ENCODE assay signal across 8 mouse cellular contexts in genomic region chr13:73425839-73426490, GRCm38 (mm10). TPM values are rescaled to one million over a fixed set of nuclear protein-coding genes. Genes with fewer than 3 reads are reported as not detected.
A peak's percentile ranks its signal among the peaks of the same experiment; 100 is the strongest.
DNase-seq lines count a peak whose midpoint lies in the region; ATAC-seq and TF ChIP-seq lines count a peak whose summit lies in the region.

No protein-coding gene starts in this region.

- H3K9ac ChIP-seq in intestine, postnatal 0 days (ENCODE audit: low read depth, low read length) = no peak overlapping the region
- H3K9ac ChIP-seq in limb, embryonic 14.5 days (ENCODE audit: low read depth, low read length, severe bottlenecking) = no peak overlapping the region
- no peak overlapping the region for H3K9ac ChIP-seq in midbrain, postnatal 0 days (replicated peaks; ENCODE audit: low read length, poor library complexity, severe bottlenecking)

- peak; percentile 91 for TF ChIP-seq CTCF in intestine, postnatal 0 days (IDR thresholded peaks at IDR 0.05; ENCODE audit: low read depth)
- TF ChIP-seq CTCF in midbrain, postnatal 0 days (IDR thresholded peaks at IDR 0.05) = peak; percentile 92

- no peaks in the 10 kb centered on the region for H3K9me3 ChIP-seq in intestine, postnatal 0 days (ENCODE audit: control insufficient read depth)
- H3K9me3 ChIP-seq in limb, embryonic 14.5 days (ENCODE audit: control insufficient read depth, low read length) = no peaks in the 10 kb centered on the region
- no peaks in the 10 kb centered on the region for H3K9me3 ChIP-seq in midbrain, postnatal 0 days (ENCODE audit: low read length)

- no peak overlapping the region for H3K27ac ChIP-seq in intestine, postnatal 0 days (ENCODE audit: low read depth, low read length)
- no peak overlapping the region for H3K27ac ChIP-seq in limb, embryonic 14.5 days (replicated peaks; ENCODE audit: low read depth, low read length)
- H3K27ac ChIP-seq in midbrain, postnatal 0 days (ENCODE audit: low read depth, low read length) = no peak overlapping the region

- peak; percentile 64 for DNase-seq in 416B (ENCODE audit: low read depth)
- peak; percentile 80 for DNase-seq in adipocyte (ENCODE audit: low spot score)
- peak; percentile 87 for DNase-seq in embryo, embryonic 10 days (ENCODE audit: low spot score)
- peak; percentile 58 for DNase-seq in gastrocnemius, postnatal 14 days
- peak; percentile 52 for DNase-seq in limb, embryonic 14.5 days (ENCODE audit: low spot score)
- peak; percentile 75 for DNase-seq in midbrain, postnatal 0 days (ENCODE audit: low spot score)
- peak; percentile 75 to 85 for DNase-seq in spleen, postnatal 10 days (ENCODE audit: low spot score in 2 of 2)

- intact Hi-C loops in gastrocnemius, postnatal 14 days (cut with DNase I; ENCODE audit: low total_unique reads) = loop anchor here (2.0 kb wide), 1 partner anchor 79 kb away; no protein-coding TSS in a partner anchor

- ATAC-seq in intestine, postnatal 0 days = peak; percentile 44
- no peak; the same call in 1 of the 2 replicates for ATAC-seq in limb, embryonic 14.5 days (ENCODE audit: low FRiP score, low read depth)
- peak; percentile 67; the same call in 1 of the 2 replicates for ATAC-seq in midbrain, postnatal 0 days (ENCODE audit: low FRiP score)

- no peaks in the 10 kb centered on the region for H3K36me3 ChIP-seq in intestine, postnatal 0 days (ENCODE audit: control insufficient read depth, insufficient read depth)
- no peaks in the 10 kb centered on the region for H3K36me3 ChIP-seq in limb, embryonic 14.5 days (ENCODE audit: control insufficient read depth, insufficient read depth, low read length)
- H3K36me3 ChIP-seq in midbrain, postnatal 0 days (ENCODE audit: insufficient read depth, low read length) = no peaks in the 10 kb centered on the region

- H3K27me3 ChIP-seq in intestine, postnatal 0 days (replicated peaks; ENCODE audit: control insufficient read depth, insufficient read depth, low read length) = no peaks in the 10 kb centered on the region
- no peaks in the 10 kb centered on the region for H3K27me3 ChIP-seq in limb, embryonic 14.5 days (ENCODE audit: control insufficient read depth, insufficient read depth, low read length)
- no peaks in the 10 kb centered on the region for H3K27me3 ChIP-seq in midbrain, postnatal 0 days (ENCODE audit: insufficient read depth, low read length)

- H3K4me2 ChIP-seq in intestine, postnatal 0 days (replicated peaks; ENCODE audit: low read depth) = peak overlapping the region; percentile 48
- H3K4me2 ChIP-seq in limb, embryonic 14.5 days (replicated peaks; ENCODE audit: low read depth, low read length, severe bottlenecking) = no peak overlapping the region
- H3K4me2 ChIP-seq in midbrain, postnatal 0 days (ENCODE audit: low read depth, low read length, poor library complexity, severe bottlenecking) = no peak overlapping the region

- peaks cover 5% of the 10 kb centered on the region; the same call in 1 of the 2 replicates for H3K4me1 ChIP-seq in intestine, postnatal 0 days (replicated peaks; ENCODE audit: control insufficient read depth, insufficient read depth, low read length)
- H3K4me1 ChIP-seq in limb, embryonic 14.5 days (ENCODE audit: control insufficient read depth, insufficient read depth, low read length) = no peaks in the 10 kb centered on the region; the same call in 1 of the 2 replicates
- no peaks in the 10 kb centered on the region for H3K4me1 ChIP-seq in midbrain, postnatal 0 days (ENCODE audit: insufficient read depth, low read length)

- TF ChIP-seq POLR2A in limb, embryonic 14.5 days (IDR thresholded peaks at IDR 0.05; ENCODE audit: borderline replicate concordance, extremely low read depth, insufficient read depth, insufficient read length) = no peak

- WGBS in intestine, postnatal 0 days = 9% methylated on average over 11 of the region's 11 CpGs
- 7% methylated on average over 11 of the region's 11 CpGs for WGBS in limb, embryonic 14.5 days
- 7% methylated on average over 11 of the region's 11 CpGs for WGBS in midbrain, postnatal 0 days

- no peak overlapping the region for H3K4me3 ChIP-seq in intestine, postnatal 0 days (ENCODE audit: low read depth, low read length)
- no peak overlapping the region for H3K4me3 ChIP-seq in limb, embryonic 14.5 days (replicated peaks; ENCODE audit: low read length)
- H3K4me3 ChIP-seq in midbrain, postnatal 0 days (ENCODE audit: low read depth, low read length) = no peak overlapping the region

RNA-seq across cellular contexts. Expression of gene Lpcat1, which starts 41.0 kb away (rescaled TPM):
- 1 to 10 TPM; 6.0 to 7.5 TPM for total RNA-seq in gastrocnemius, postnatal 14 days (2021)
- polyA plus RNA-seq in intestine, postnatal 0 days (2015; fragmentation: Nextera tagmentation; extraction: Ambion mirVana) = 8.2 and 8.4 TPM in 2 replicates
- 51.7 and 69.6 TPM in 2 replicates for polyA plus RNA-seq in limb, embryonic 14.5 days (2012; rRNA removed)
- 43.2 and 46.8 TPM in 2 replicates for polyA plus RNA-seq in limb, embryonic 14.5 days (2014; fragmentation: Nextera tagmentation; extraction: Ambion mirVana)
- 168 and 225 TPM in 2 replicates for total RNA-seq in midbrain, postnatal 0 days (2014; rRNA removed)
- polyA plus RNA-seq in midbrain, postnatal 0 days (2015; fragmentation: Nextera tagmentation; extraction: Ambion mirVana) = 83.4 and 86.2 TPM in 2 replicates
